Mouse (Mus musculus): Measurements from ENCODE around the gene Pkp1.

Pkp1 gene

DNA sequence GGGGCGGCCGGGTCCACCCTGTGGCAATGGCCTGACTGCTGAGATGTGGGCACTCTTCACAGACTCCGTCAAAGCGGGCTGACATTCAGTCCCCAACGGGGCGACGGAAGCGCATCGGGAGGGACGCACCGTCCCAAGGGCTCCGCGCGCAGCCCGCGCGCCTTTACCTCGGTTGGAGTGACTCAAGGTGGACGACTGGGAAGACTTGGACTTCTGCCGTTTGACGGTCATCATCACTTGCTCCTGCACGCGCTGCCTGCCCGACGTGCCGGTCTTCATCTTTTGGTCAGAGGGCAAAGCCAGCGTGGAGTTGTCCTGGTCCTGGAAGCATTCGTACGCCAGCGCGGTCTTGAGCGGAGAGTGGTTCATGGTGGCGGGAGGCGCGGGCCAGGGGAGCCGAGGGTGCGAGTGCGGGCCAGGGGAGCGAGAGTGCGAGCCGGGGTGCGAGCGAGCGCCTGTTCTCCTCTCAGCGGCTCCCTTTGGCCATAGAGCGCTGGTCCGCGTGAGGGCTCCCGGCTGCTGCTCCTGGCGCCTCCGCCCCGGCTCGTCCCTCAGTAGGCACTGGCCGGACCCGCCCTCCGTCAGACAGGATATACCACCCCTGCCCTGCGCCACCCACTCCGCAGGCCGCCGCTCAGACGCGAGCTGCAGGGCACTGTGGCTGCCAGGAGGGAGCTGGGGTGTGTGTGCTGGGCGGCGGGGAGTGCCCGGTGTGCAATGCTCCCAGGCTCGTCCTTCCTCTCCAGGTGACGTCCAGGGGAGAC, at the start of gene Pkp1:
TSS of gene Pkp1 (minus strand) at position 564 of the 764 bp plus-strand sequence.
- DNase-seq (ENCODE audit: low read depth, low spot score), result no peak

- DNase-seq (ENCODE audit: low read depth, low spot score), result no peak
Measured at GRCm38 (mm10) chr1:135967739-135968138, 48.7 kb upstream of the Pkp1 start.

DNA sequence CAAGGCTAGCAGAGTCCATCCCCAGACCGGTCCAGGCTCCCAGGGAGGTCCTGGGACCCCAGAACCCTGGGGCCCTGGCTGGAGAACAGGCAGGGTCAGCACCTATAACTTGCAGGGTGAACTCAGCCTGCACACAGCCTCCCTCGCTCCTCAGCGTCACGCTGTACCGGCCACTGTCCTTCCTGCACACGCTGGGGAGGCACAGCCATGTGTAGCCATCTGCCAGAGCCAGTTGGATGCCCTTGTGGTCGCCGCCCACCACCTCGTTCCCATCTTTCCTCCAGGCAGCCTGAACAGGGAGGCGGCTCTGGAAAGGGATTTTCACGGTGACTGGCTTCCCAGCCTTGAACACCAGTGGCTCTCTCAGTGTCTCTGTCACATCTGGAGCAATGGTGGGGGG, 45.6 kb upstream of the Pkp1 start:
- DNase-seq (ENCODE audit: low read depth, low spot score), result no peak

GRCm38 (mm10) chr1:135963177-135963576, 44.2 kb upstream of the Pkp1 start:
- no peak for DNase-seq (ENCODE audit: low read depth, low spot score)

DNA sequence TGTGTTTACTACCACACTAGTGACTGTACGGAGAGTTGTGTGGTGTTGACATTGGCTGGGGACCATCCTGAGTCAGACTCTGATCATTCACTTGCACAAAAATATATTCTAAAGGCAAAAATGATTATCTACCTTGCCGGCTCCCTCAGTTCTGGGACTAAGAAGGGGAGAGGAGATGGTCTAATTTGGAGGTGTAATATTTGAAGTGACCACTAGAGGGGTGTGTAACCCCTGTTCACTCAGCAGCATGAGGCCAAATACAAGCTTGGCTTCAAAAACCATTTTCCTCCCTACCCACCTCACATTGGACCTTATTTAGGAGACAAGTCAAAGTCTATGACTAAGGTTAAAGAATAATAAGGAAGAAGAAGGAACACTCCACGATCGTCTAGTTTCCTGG, 39.5 kb upstream of the Pkp1 start:
- DNase-seq (ENCODE audit: low read depth, low spot score), result peak; percentile 71

DNA sequence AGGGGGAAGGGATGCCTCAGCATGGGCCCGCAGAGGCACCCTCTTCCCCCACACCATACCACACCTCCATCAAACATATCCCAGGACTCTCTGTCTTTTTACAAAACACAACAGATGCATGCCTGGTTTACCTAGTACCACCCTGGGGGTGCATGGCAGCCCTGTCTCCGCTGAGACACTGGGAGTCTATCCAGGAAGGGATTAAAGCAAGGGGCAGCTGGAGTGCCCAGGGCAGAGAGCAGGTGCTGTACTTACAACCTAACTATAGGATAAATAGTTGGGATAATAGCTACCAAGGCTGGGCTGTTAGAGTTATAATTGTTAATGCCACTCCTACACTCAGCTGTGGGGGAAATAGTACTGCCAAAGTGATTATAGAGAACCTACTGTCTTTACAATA, 29.9 kb upstream of the Pkp1 start:
- no peak for DNase-seq (ENCODE audit: low read depth, low spot score)

DNA sequence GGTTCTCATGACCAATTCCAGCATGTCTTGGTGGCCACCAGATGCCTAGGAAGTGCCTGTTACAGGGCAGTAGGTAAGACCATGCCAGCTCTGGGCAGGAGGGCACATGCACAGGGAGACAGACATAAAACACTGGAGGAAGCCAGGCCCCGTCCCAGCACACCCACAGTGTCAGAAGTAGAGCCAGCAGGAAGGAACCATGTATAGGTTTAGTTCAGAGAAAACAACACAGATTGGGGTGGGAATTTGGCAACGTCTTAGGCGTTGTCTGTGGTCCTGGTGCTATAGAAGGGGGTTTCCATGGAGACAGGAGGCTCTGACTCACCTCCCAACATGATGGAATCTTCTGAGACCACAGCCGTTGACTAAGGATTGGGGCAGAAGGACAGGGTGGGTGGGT, 27.2 kb upstream of the Pkp1 start:
- no peak for DNase-seq (ENCODE audit: low read depth, low spot score)

- peak; percentile 74 for DNase-seq (ENCODE audit: low read depth, low spot score)
Measured at GRCm38 (mm10) chr1:135945711-135946110, 26.7 kb upstream of the Pkp1 start.

DNA sequence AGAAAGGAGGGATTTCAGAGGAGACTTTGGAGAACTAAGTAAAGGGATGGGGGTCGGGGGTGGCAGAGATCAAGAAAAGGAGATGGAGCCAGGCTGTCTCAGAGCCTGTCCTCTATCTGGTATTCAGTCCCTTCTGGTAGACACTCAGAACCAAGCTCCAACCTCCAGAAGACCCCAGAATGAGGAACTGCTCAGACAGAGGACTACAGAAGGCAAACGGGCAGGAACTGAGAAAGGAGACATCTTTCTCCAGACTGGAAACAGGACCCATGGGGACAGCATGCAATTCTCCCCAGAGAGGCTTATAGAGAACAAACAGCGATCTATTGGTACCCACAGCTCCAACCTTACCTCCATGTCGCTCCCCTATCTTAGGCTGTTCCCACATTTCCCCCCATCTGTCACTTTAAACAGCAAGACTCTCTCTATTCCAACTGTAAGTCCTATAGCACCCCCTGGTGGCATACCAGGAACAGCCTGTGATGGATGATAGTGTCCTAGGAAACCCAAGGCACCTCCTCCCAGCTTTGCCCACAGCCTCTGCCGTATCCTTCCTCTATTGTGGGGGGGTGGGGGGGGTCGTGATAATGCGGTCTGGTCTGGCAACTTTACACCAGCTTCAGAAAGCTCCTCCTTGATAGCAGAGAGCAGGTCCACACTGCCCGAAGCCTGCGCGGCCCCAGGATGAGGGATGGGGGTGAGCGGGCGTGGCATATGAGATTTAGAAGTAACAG, 25.7 kb upstream of the Pkp1 start:
- DNase-seq (ENCODE audit: low read depth, low spot score), result peak; percentile 87

DNA sequence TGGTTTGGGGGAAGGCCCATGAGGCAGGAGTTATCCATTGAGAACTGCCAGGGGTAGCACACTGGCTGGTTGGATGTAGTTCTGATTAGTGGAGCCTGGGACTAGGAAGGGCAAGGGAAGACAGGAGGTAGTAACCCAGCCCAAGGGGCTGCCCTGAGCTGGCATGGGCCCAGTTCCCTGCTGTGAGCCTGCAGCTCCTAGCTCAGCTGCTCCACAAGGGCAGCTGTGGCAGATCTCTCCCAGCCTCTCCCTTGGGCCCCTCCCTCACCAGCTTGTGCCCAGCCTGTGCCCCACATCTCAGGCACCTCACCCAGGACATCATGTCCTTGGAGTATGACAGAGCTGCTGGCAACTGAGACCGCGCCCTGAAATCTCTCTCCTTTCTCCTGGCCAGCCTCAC, 24.7 kb upstream of the Pkp1 start:
- DNase-seq (ENCODE audit: low read depth, low spot score), result no peak

DNA sequence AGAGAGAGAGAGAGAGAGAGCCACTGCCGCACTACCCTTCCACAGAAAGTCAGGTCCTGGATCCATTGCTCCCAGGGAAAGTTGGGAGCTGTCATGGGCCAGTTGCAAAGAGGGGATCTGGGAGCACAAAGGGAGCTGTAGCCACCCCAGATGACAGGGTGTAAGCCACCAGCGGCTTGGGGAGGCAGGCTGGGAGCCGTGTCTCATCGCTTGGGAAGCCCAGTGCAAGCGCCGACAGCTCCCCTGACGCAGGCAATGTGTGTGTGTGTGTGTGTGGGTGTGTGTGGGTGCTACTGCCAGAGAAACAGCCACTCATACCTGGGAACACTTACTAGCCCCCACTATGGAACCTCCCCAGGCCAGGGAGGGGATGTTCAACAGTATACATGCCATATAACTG, 23.1 kb upstream of the Pkp1 start:
- no peak for DNase-seq (ENCODE audit: low read depth, low spot score)

DNA sequence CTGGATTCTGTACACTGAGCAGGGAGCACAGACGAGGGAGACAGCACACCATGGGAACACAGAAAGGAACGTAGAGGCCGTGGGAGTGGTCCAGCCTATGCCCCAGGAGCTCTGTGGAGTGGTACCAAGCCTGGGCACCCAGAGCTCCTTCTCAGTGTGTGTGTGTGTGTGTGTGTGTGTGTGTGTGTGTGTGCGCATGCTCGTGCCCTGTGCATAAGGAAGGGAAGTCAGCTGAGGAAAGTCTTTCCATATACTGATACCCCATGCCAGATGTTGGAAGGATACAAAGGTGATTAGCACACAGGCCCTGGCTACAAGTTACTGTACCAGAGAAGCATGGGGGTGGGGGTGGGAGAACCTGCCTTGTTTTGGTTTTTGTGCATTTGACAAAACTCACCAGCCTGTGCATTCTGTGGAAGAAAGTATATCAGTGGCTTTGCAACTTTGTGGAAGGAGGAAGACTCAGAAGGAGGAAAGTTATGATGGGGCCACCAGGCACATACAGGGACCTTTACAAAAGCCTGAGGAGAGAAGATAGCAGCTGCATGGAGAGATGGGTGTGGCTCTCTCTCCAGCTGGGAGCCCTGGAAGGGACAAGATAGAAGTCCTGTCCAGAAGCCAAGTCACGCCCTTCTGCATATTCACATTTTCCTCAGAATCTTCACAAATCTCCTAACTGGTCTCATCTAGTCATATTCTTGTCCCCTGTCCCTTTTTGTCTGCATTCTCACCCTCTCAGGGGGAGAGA, 22.4 kb upstream of the Pkp1 start:
- DNase-seq (ENCODE audit: low read depth, low spot score), result no peak

DNA sequence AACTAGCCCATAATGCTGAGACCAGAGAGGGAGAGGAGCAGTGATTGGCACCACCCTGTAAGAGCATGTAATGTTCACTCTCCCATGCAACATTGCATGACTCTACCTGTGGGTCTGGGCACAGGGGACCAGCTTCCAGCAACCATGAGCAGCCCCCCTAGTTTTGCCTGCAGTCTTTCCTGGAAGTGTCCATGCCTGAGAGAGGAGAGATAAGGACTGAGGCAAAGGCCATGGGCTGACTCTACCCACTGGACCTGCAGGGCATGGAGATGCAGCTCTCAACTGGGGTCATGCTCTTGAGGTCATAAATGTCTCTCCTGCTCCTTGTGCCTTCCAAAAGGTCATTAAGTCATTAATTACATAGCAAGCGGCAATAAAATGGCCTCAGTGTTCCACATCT, 17.1 kb upstream of the Pkp1 start:
- no peak for DNase-seq (ENCODE audit: low read depth, low spot score)

- no peak for DNase-seq (ENCODE audit: low read depth, low spot score)
Measured at GRCm38 (mm10) chr1:135933704-135934293, 14.8 kb upstream of the Pkp1 start.

DNA sequence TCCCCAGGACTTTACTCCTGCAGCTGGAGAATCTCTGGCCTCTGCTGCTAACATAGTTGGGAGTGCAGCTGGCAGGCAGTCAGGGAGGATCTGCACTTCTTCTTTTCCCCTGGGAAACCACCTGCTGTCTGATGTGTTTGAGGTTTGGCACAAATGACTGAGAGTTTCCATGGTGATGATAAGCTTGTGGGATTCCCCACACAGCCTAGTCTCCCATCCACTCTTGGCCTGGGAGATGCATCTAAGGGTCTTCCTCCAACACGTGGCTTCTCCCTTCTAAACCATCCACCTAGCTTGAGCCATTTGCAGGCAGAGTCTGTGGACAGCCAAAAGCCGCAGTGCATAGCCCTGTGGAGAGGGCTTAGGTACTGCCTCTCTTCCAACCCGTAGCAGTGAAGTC, 10.9 kb upstream of the Pkp1 start:
- no peak for DNase-seq (ENCODE audit: low read depth, low spot score)

DNA sequence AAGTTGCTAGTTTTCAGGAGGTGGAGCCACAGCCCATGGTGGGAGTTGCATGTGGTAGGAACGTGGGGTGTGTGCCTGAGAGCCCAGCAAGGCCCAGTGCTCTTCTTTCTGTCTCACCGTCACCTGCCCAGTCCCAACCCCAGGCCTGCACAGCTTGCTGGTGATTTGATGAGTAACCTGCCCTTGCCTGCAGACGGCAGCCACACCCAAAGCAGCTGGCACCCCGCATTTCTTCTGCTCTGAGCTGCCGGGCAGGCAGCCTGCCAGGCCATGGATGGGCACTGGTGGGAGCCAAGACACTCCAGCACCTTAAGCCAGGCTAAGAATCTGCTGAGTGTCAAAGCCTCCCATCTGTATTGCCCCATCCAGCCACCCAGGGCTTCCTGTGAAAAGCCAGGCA, 6.8 kb upstream of the Pkp1 start:
- no peak for DNase-seq (ENCODE audit: low read depth, low spot score)

- DNase-seq (ENCODE audit: low read depth, low spot score), result no peak
Measured at GRCm38 (mm10) chr1:135924377-135924994, 5.5 kb upstream of the Pkp1 start.

DNA sequence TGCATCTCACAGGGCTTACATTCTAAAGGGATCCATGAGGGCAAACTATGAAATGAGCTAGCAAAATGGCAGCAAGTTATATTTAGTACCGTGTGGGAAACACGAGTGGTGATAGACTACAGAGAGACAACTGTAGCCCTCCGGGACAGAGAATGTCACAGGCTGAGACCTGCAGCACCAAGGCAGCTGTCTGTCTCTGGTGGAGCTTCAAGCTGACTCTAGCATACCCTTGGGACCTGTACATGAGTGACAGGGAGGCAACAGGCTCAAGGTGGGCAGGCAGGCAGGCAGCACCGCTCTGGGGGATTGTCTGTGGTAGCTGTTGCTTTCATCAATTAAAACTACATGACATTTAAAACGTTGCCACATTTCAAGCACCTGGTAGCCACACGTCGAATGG, 4.2 kb upstream of the Pkp1 start:
- DNase-seq (ENCODE audit: low read depth, low spot score), result no peak

GRCm38 (mm10) chr1:135917206-135917605, 1.8 kb downstream of the Pkp1 start:
- DNase-seq (ENCODE audit: low read depth, low spot score), result no peak

DNA sequence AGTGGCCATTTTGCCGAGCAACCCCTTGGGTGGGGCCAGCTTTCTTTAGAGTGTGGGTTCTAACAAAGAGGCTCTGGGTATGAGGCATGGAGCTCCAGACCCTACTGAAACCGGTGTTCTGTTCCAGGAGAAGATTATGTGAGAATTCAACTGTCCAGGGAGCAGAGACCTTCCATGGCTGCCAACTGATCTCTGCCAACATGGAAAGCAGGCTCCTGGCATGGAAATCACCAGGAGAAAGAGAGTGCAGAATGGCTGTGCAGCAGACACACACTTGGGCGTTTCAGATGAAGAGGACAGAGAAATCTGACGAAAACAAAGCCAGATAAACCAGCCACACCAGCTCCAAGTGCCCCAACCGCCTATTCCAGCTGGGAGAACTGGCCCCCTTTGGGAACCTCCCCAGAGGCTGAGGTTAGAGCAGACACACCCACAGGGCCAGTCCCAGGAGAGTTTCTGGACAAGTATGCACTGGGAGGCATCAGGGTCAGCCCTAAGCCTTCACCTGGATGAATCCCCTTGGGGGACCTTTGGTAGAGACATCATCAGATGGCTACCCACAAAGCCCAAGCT, 2.4 kb downstream of the Pkp1 start:
- no peak for DNase-seq (ENCODE audit: low read depth, low spot score)

DNA sequence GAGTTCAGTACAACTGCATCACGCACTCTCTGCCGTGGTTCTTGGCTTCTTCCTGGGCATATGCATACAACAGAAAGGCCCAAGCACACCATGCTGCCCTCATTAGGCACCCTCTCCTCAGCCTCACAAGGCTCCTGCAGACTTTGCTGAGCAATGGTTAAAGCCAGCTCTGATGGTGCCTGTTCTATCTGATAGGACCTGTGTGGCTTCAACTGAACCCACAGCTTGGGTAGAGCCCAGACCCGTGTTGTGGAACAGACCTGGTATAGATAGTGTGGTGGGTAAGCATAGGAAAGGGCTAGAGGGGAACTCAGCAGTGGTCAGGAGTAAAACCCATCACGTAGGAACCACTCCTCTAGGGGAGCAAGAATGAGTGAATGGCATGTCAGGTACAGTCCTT, 5.3 kb downstream of the Pkp1 start:
- no peak for DNase-seq (ENCODE audit: low read depth, low spot score)
